ENCODE assay signal across 21 mouse cellular contexts in the genomic region with DNA sequence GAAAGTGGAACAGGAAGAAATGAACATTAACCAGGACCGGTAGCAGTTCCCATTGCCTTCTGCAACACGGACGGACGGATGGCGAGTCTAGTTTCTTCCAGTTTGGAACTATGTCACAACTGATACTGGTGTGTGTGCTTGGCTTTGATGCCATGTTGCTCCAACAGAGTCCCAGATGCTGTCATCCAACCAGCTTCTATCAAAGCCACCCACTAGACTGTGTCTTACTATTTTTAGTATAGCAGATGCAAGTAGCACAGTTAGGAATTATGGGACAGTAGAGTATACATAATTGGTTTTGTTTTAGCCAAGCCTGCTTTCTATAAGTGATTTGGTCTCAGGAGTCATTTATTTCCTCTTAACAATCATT. TPM values are rescaled to one million over a fixed set of nuclear protein-coding genes. Genes with fewer than 3 reads are reported as not detected.
DNase-seq lines count a peak whose midpoint lies in the region; ATAC-seq and TF ChIP-seq lines count a peak whose summit lies in the region.
"Had no signal": no experiment of that assay in that cellular context is flagged by ENCODE, and none has a peak within 500 bp of the region (broad histone marks: within the 10 kb centered on the region; RNA-seq: fewer than 3 reads in every experiment).

No protein-coding gene starts in this region.

- no peak for TF ChIP-seq CTCF in intestine, postnatal 0 days (IDR thresholded peaks at IDR 0.05; ENCODE audit: low read depth)
- no peak for TF ChIP-seq CTCF in stomach, postnatal 0 days (IDR thresholded peaks at IDR 0.05; ENCODE audit: low read depth)

- H3K9me3 ChIP-seq in intestine, embryonic 14.5 days (ENCODE audit: control insufficient read depth, low read length): no peaks in the 10 kb centered on the region
- no peaks in the 10 kb centered on the region for H3K9me3 ChIP-seq in intestine, postnatal 0 days (ENCODE audit: control insufficient read depth)
- no peaks in the 10 kb centered on the region for H3K9me3 ChIP-seq in limb, embryonic 13.5 days
- H3K9me3 ChIP-seq in limb, embryonic 10.5 days (replicated peaks): no peaks in the 10 kb centered on the region
- no peaks in the 10 kb centered on the region for H3K9me3 ChIP-seq in stomach, embryonic 14.5 days (ENCODE audit: control insufficient read depth, low read depth, low read length)
- H3K9me3 ChIP-seq in stomach, postnatal 0 days (ENCODE audit: control insufficient read depth, low read length): no peaks in the 10 kb centered on the region
- H3K9me3 ChIP-seq: embryonic facial prominence, embryonic 10.5 days; forebrain, embryonic 13.5 days; heart, embryonic 15.5 days; hindbrain, embryonic 13.5 days had no signal

- WGBS in intestine, embryonic 14.5 days: 21% methylated on average over 5 of the region's 5 CpGs
- WGBS in intestine, postnatal 0 days: 60% methylated on average over 5 of the region's 5 CpGs
- 28% methylated on average over 5 of the region's 5 CpGs for WGBS in limb, embryonic 13.5 days
- WGBS in limb, embryonic 10.5 days: 74% methylated on average over 5 of the region's 5 CpGs
- 35% methylated on average over 5 of the region's 5 CpGs for WGBS in stomach, embryonic 14.5 days
- WGBS in stomach, postnatal 0 days: 38% methylated on average over 5 of the region's 5 CpGs

- 0 out of 2 replicates have a peak, but pooled peaks have one; percentile 6 for ATAC-seq in intestine, embryonic 14.5 days (replicated peaks; ENCODE audit: low FRiP score, low TSS enrichment, low read depth)
- no peak for ATAC-seq in intestine, postnatal 0 days
- ATAC-seq in limb, embryonic 13.5 days (ENCODE audit: low FRiP score, low read depth): peak; percentile 19; the same call in 1 of the 2 replicates
- ATAC-seq in stomach, embryonic 14.5 days (ENCODE audit: insufficient number of reproducible peaks, insufficient read depth, low FRiP score, low read depth): no peak; the same call in 1 of the 2 replicates
- no peak for ATAC-seq in stomach, postnatal 0 days (ENCODE audit: low FRiP score, low TSS enrichment)
- ATAC-seq: activated CD4-positive, CD25-positive, alpha-beta regulatory T cell, adult 4 months; forebrain, embryonic 13.5 days; Patski had no signal

- peak overlapping the region; percentile 23; the same call in 1 of the 2 replicates for H3K27ac ChIP-seq in intestine, embryonic 14.5 days (ENCODE audit: low read depth)
- no peak overlapping the region for H3K27ac ChIP-seq in intestine, postnatal 0 days (ENCODE audit: low read depth, low read length)
- H3K27ac ChIP-seq in limb, embryonic 13.5 days: no peak overlapping the region
- no peak overlapping the region for H3K27ac ChIP-seq in limb, embryonic 10.5 days
- H3K27ac ChIP-seq in stomach, embryonic 14.5 days (ENCODE audit: low read length): peak overlapping the region; percentile 44; the same call in 1 of the 2 replicates
- no peak overlapping the region for H3K27ac ChIP-seq in stomach, postnatal 0 days (replicated peaks)
- H3K27ac ChIP-seq: embryonic facial prominence, embryonic 10.5 days; forebrain, embryonic 13.5 days; heart, embryonic 15.5 days; hindbrain, embryonic 13.5 days had no signal

- no peak for TF ChIP-seq EP300 in stomach, postnatal 0 days (optimal IDR thresholded peaks at IDR 0.05)

- DNase-seq in intestine, embryonic 14.5 days (ENCODE audit: low spot score): no peak
- no peak for DNase-seq in limb, embryonic 10.5 days (ENCODE audit: low spot score)
- DNase-seq in stomach, postnatal 0 days (ENCODE audit: low spot score): no peak
- no peak for DNase-seq in adrenal gland, adult 18-20 months (ENCODE audit: low spot score in 2 of 2)
- DNase-seq: adrenal gland, adult 2 months; adrenal gland, postnatal 25 days; cerebellum, adult 18-20 months; cerebellum, postnatal 10 days; gastrocnemius, postnatal 36 days; heart, adult 11 months; heart, postnatal 14 days had no signal

- peaks cover 39% of the 10 kb centered on the region for H3K4me1 ChIP-seq in intestine, embryonic 14.5 days (replicated peaks; ENCODE audit: control insufficient read depth, insufficient read depth, low read length)
- peaks cover 10% of the 10 kb centered on the region; the same call in 1 of the 2 replicates for H3K4me1 ChIP-seq in intestine, postnatal 0 days (replicated peaks; ENCODE audit: control insufficient read depth, insufficient read depth, low read length)
- peaks cover 19% of the 10 kb centered on the region for H3K4me1 ChIP-seq in limb, embryonic 13.5 days
- H3K4me1 ChIP-seq in limb, embryonic 10.5 days: peaks cover 14% of the 10 kb centered on the region; the same call in 1 of the 2 replicates
- H3K4me1 ChIP-seq in stomach, embryonic 14.5 days (ENCODE audit: control insufficient read depth, insufficient read depth, low read length): peaks cover 16% of the 10 kb centered on the region; the same call in 1 of the 2 replicates
- H3K4me1 ChIP-seq in stomach, postnatal 0 days (replicated peaks; ENCODE audit: control insufficient read depth, insufficient read depth): no peaks in the 10 kb centered on the region
- H3K4me1 ChIP-seq: embryonic facial prominence, embryonic 10.5 days; heart, embryonic 15.5 days had no signal

- H3K9ac ChIP-seq in intestine, embryonic 14.5 days (ENCODE audit: low read length): no peak overlapping the region
- no peak overlapping the region for H3K9ac ChIP-seq in intestine, postnatal 0 days (ENCODE audit: low read depth, low read length)
- H3K9ac ChIP-seq in limb, embryonic 13.5 days: no peak overlapping the region
- H3K9ac ChIP-seq in stomach, embryonic 14.5 days (replicated peaks; ENCODE audit: low read depth, low read length): no peak overlapping the region
- H3K9ac ChIP-seq in stomach, postnatal 0 days (ENCODE audit: low read length): no peak overlapping the region
- H3K9ac ChIP-seq: forebrain, embryonic 13.5 days; heart, embryonic 15.5 days; hindbrain, embryonic 13.5 days had no signal

- H3K4me3 ChIP-seq in intestine, embryonic 14.5 days (ENCODE audit: low read depth, low read length): no peak overlapping the region
- H3K4me3 ChIP-seq in intestine, postnatal 0 days (ENCODE audit: low read depth, low read length): no peak overlapping the region
- H3K4me3 ChIP-seq in limb, embryonic 13.5 days: no peak overlapping the region
- H3K4me3 ChIP-seq in limb, embryonic 10.5 days: no peak overlapping the region
- H3K4me3 ChIP-seq in stomach, embryonic 14.5 days (ENCODE audit: low read depth, low read length): no peak overlapping the region
- H3K4me3 ChIP-seq in stomach, postnatal 0 days (ENCODE audit: low read depth, low read length): no peak overlapping the region
- H3K4me3 ChIP-seq: embryonic facial prominence, embryonic 10.5 days; forebrain, embryonic 13.5 days; heart, embryonic 15.5 days; hindbrain, embryonic 13.5 days had no signal

- no peak overlapping the region for H3K4me2 ChIP-seq in intestine, embryonic 14.5 days (ENCODE audit: low read length)
- no peak overlapping the region for H3K4me2 ChIP-seq in intestine, postnatal 0 days (replicated peaks; ENCODE audit: low read depth)
- H3K4me2 ChIP-seq in limb, embryonic 13.5 days (replicated peaks): no peak overlapping the region; the same call in 1 of the 2 replicates
- H3K4me2 ChIP-seq in stomach, embryonic 14.5 days (replicated peaks; ENCODE audit: low read depth, low read length): no peak overlapping the region
- no peak overlapping the region for H3K4me2 ChIP-seq in stomach, postnatal 0 days (replicated peaks; ENCODE audit: low read depth)
- H3K4me2 ChIP-seq: forebrain, embryonic 13.5 days; heart, embryonic 15.5 days; hindbrain, embryonic 13.5 days had no signal

- no peaks in the 10 kb centered on the region for H3K36me3 ChIP-seq in intestine, embryonic 14.5 days (ENCODE audit: control insufficient read depth, insufficient read depth, low read length)
- no peaks in the 10 kb centered on the region for H3K36me3 ChIP-seq in intestine, postnatal 0 days (ENCODE audit: control insufficient read depth, insufficient read depth)
- no peaks in the 10 kb centered on the region for H3K36me3 ChIP-seq in limb, embryonic 13.5 days
- no peaks in the 10 kb centered on the region for H3K36me3 ChIP-seq in limb, embryonic 10.5 days
- H3K36me3 ChIP-seq in stomach, embryonic 14.5 days (ENCODE audit: control insufficient read depth, insufficient read depth, low read length): no peaks in the 10 kb centered on the region
- H3K36me3 ChIP-seq in stomach, postnatal 0 days (ENCODE audit: control insufficient read depth, insufficient read depth, low read length): no peaks in the 10 kb centered on the region
- H3K36me3 ChIP-seq: embryonic facial prominence, embryonic 10.5 days; heart, embryonic 15.5 days; hindbrain, embryonic 13.5 days had no signal

- H3K27me3 ChIP-seq in intestine, embryonic 14.5 days (replicated peaks; ENCODE audit: control insufficient read depth, insufficient read depth, low read length): no peaks in the 10 kb centered on the region
- no peaks in the 10 kb centered on the region for H3K27me3 ChIP-seq in intestine, postnatal 0 days (replicated peaks; ENCODE audit: control insufficient read depth, insufficient read depth, low read length)
- H3K27me3 ChIP-seq in limb, embryonic 13.5 days: peaks cover 48% of the 10 kb centered on the region
- peaks cover 49% of the 10 kb centered on the region for H3K27me3 ChIP-seq in limb, embryonic 10.5 days (ENCODE audit: low read depth, poor library complexity, severe bottlenecking)
- no peaks in the 10 kb centered on the region for H3K27me3 ChIP-seq in stomach, embryonic 14.5 days (ENCODE audit: control insufficient read depth, insufficient read depth, low read length)
- H3K27me3 ChIP-seq in stomach, postnatal 0 days (ENCODE audit: control insufficient read depth, insufficient read depth, low read length): no peaks in the 10 kb centered on the region
- H3K27me3 ChIP-seq: CH12.LX; heart, embryonic 15.5 days; hindbrain, embryonic 13.5 days; Patski had no signal

RNA-seq across cellular contexts. Expression of gene Aldh1a2, which starts 26.8 kb away (rescaled TPM):
- 123 and 139 TPM in 2 replicates for polyA plus RNA-seq in intestine, embryonic 14.5 days (2014; fragmentation: Nextera tagmentation; extraction: Ambion mirVana)
- polyA plus RNA-seq in intestine, postnatal 0 days (2015; fragmentation: Nextera tagmentation; extraction: Ambion mirVana): 38.4 and 39.2 TPM in 2 replicates
- 113 and 119 TPM in 2 replicates for polyA plus RNA-seq in limb, embryonic 13.5 days (2015; fragmentation: Nextera tagmentation; extraction: Ambion mirVana)
- polyA plus RNA-seq in limb, embryonic 10.5 days (2016; fragmentation: Nextera tagmentation; extraction: Ambion mirVana): 20.4 and 23.7 TPM in 2 replicates
- 96.1 and 102 TPM in 2 replicates for polyA plus RNA-seq in stomach, embryonic 14.5 days (2014; fragmentation: Nextera tagmentation; extraction: Ambion mirVana)
- polyA plus RNA-seq in stomach, postnatal 0 days (2015; fragmentation: Nextera tagmentation; extraction: Ambion mirVana): 45.2 and 47.2 TPM in 2 replicates
- total RNA-seq in adrenal gland, adult 18-20 months (2021): 10 to 100 TPM; 57.6 to 77.7 TPM
- polyA plus RNA-seq: activated CD4-positive, CD25-positive, alpha-beta regulatory T cell, adult 4 months had no signal

Comparison
In these comparisons a context has a peak if more than half of its experiments do, and no peak if none do; other contexts are left out.
1. ATAC-seq: peak in intestine, embryonic 14.5 days (single experiment) and limb, embryonic 13.5 days (single experiment); none in intestine, postnatal 0 days (single experiment), stomach, embryonic 14.5 days (single experiment) and stomach, postnatal 0 days (single experiment).
2. H3K27ac ChIP-seq: peak in intestine, embryonic 14.5 days (single experiment) and stomach, embryonic 14.5 days (single experiment); none in intestine, postnatal 0 days (single experiment), limb, embryonic 13.5 days (single experiment), limb, embryonic 10.5 days (single experiment) and stomach, postnatal 0 days (single experiment).